Mouse (Mus musculus) limb, embryonic 14.5 days (tissue): ENCODE data around the gene Olfr657. TPM values are rescaled to one million over a fixed set of nuclear protein-coding genes. Genes with fewer than 3 reads are reported as not detected.

Experiments
- ATAC-seq: fragments of 200-750 bp; cut with Nextera tagmentation; 2 replicates; pipeline ENCODE4 v1.8.0; 2017; ENCODE audit warnings: low read depth, moderate number of reproducible peaks, moderate TSS enrichment; ENCODE audit not compliant: low FRiP score
- DNase-seq: peaks from one replicate; pipeline ENCODE4 v3.0.0-alpha.2; 2015; ENCODE audit warnings: low spot score
- H3K27ac ChIP-seq: fragments of 300-500 bp; sonication (generic); replicated peaks from 2 replicates; pipeline ENCODE4 v1.5.1; 2014; ENCODE audit warnings: low read depth, mild to moderate bottlenecking, low read length, moderate library complexity, mixed read lengths
- H3K27me3 ChIP-seq: fragments of 300-500 bp; sonication (generic); 2 replicates; pipeline ENCODE4 v1.6.1; 2014; ENCODE audit warnings: low read length, mixed read lengths; ENCODE audit not compliant: control insufficient read depth, insufficient read depth
- H3K36me3 ChIP-seq: fragments of 300-500 bp; sonication (generic); 2 replicates; pipeline ENCODE4 v1.6.1; 2014; ENCODE audit warnings: mild to moderate bottlenecking, low read length, moderate library complexity, mixed read lengths; ENCODE audit not compliant: control insufficient read depth, insufficient read depth
- H3K4me1 ChIP-seq: fragments of 300-500 bp; sonication (generic); 2 replicates; pipeline ENCODE4 v1.6.1; 2014; ENCODE audit warnings: antibody characterized with exemption, low read length, mixed read lengths; ENCODE audit not compliant: control insufficient read depth, insufficient read depth
- H3K4me2 ChIP-seq: fragments of 300-500 bp; sonication (generic); replicated peaks from 2 replicates; pipeline ENCODE4 v1.6.1; 2014; ENCODE audit warnings: low read depth, mild to moderate bottlenecking, low read length, moderate library complexity; ENCODE audit not compliant: severe bottlenecking
- H3K4me3 ChIP-seq: fragments of 300-500 bp; sonication (generic); replicated peaks from 2 replicates; pipeline ENCODE4 v1.5.1; 2014; ENCODE audit warnings: low read length
- H3K9ac ChIP-seq: fragments of 300-500 bp; sonication (generic); 2 replicates; pipeline ENCODE4 v1.6.1; 2014; ENCODE audit warnings: mild to moderate bottlenecking, low read depth, low read length, moderate library complexity; ENCODE audit not compliant: severe bottlenecking
- H3K9me3 ChIP-seq: fragments of 300-500 bp; sonication (generic); 2 replicates; pipeline ENCODE4 v1.6.1; 2016; ENCODE audit warnings: low read length; ENCODE audit not compliant: control insufficient read depth
- POLR2A ChIP-seq: fragments of 200-500 bp; IDR thresholded peaks from 2 replicates; pipeline ENCODE4 v1.8.0; 2012; ENCODE audit warnings: inconsistent platforms, mild to moderate bottlenecking, moderate library complexity, borderline replicate concordance; ENCODE audit not compliant: insufficient read depth, insufficient read length; ENCODE audit errors: extremely low read depth
- WGBS: fragments of 180-500 bp; shearing (Covaris S2); extraction: QIAGEN DNeasy Blood & Tissue Kit; methylation state at CpG from one replicate; pipeline ENCODE4 v1.1.7; 2014; 5-methylcytosine and 5-hydroxymethylcytosine counted together
- polyA plus RNA-seq, 2 experiments: library from polyadenylated mRNA; depleted of rRNA in 1 of 2; stranded (reverse) in 1 of 2; unstranded in 1 of 2; fragments of >200 nt; fragmentation: Nextera tagmentation in 1 of 2; extraction: Ambion mirVana in 1 of 2; gene quantifications; 2 replicates each; pipeline versions ENCODE4 v1.2.1 to v1.2.3; 2012 to 2014

The Olfr657 gene
- not detected in 2 replicates for polyA plus RNA-seq (2012; rRNA removed)
- polyA plus RNA-seq (2014; fragmentation: Nextera tagmentation; extraction: Ambion mirVana) = not detected in 2 replicates

- DNase-seq = no peak
- H3K27me3 ChIP-seq = no peaks in the 10 kb centered on the region
- H3K9me3 ChIP-seq = no peaks in the 10 kb centered on the region
- H3K4me1 ChIP-seq = no peaks in the 10 kb centered on the region
- no peaks in the 10 kb centered on the region for H3K36me3 ChIP-seq
- no peak within 1 kb of the TSS for H3K9ac ChIP-seq
- no peak within 1 kb of the TSS for H3K4me3 ChIP-seq
- no peak within 1 kb of the TSS for H3K27ac ChIP-seq
- no peak for ATAC-seq
- TF ChIP-seq POLR2A = no peak
- no peak within 1 kb of the TSS for H3K4me2 ChIP-seq
Observed at GRCm38 (mm10) chr7:104624494-104624893, at the start of gene Olfr657. TSS of gene Olfr657 (plus strand) at chr7:104624794.

DNA sequence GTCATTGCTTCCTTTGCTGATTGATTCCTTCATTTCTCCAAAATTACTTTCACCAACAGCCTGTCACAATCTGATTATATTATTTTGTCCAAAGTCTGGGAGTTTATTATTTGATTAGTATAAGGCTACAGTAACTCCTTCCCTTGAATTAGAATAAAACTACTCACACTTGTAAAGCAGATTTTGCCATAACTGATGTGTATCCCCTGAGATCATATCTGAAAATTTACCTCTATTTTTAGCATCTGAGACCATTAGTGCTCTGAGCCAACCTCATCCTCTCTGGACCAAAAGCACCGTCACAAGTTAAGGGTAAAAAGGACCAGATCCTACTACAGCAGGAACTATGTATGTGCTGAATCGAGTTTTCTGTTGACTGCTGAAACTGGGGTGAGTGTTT, 47.6 kb upstream of the Olfr657 start, which contains the start of gene Olfr653:
Gene Olfr653, plus strand, starts transcription at position 301 of the 400 bp plus-strand sequence.
- DNase-seq (no peak), ATAC-seq (no peak)
- 72% methylated on average over 2 of the region's 2 CpGs for WGBS
- Histone ChIP-seq H3K27me3 (no peaks in the 10 kb centered on the region), H3K4me2 (no peak within 1 kb of the TSS), H3K9me3 (no peaks in the 10 kb centered on the region), H3K36me3 (no peaks in the 10 kb centered on the region), H3K9ac (no peak within 1 kb of the TSS), H3K4me3 (no peak within 1 kb of the TSS), H3K27ac (no peak within 1 kb of the TSS), H3K4me1 (no peaks in the 10 kb centered on the region)
- no peak for TF ChIP-seq POLR2A

- no peaks in the 10 kb centered on the region for H3K9me3 ChIP-seq
- no peak for ATAC-seq
- no peak overlapping the region for H3K27ac ChIP-seq
- H3K4me1 ChIP-seq = no peaks in the 10 kb centered on the region
- H3K9ac ChIP-seq = no peak overlapping the region
- no peak for DNase-seq
- 84% methylated on average over 4 of the region's 4 CpGs for WGBS
- H3K4me3 ChIP-seq = no peak overlapping the region
- no peak for TF ChIP-seq POLR2A
- H3K4me2 ChIP-seq = no peak overlapping the region
- no peaks in the 10 kb centered on the region for H3K27me3 ChIP-seq
- H3K36me3 ChIP-seq = no peaks in the 10 kb centered on the region
Observed at GRCm38 (mm10) chr7:104580846-104581245, 43.7 kb upstream of the Olfr657 start.

DNA sequence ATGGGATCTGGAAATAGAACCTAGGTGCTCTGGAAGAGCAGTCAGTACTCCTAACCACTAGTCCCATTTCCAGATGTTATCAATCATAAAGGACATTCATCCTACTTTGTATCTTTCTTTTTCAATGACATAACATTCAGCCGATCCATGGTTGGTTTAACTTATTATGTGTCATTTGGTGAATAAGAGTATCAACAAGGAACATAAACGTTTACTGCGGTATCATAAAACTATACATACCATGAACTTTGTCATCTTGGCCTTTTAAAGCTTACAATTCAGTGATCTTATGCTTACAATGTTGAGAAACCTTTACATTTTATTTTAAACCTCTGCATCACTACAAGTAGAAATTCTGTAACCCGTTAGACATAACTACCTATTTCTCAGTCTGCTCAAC, 43.2 kb upstream of the Olfr657 start:
- Histone ChIP-seq H3K27me3 (no peaks in the 10 kb centered on the region), H3K4me1 (no peaks in the 10 kb centered on the region), H3K4me3 (no peak overlapping the region), H3K9me3 (no peaks in the 10 kb centered on the region), H3K27ac (no peak overlapping the region), H3K4me2 (no peak overlapping the region), H3K9ac (no peak overlapping the region), H3K36me3 (no peaks in the 10 kb centered on the region)
- ATAC-seq (no peak), DNase-seq (no peak)
- WGBS = 78% methylated on average over 4 of the region's 4 CpGs
- no peak for TF ChIP-seq POLR2A

DNA sequence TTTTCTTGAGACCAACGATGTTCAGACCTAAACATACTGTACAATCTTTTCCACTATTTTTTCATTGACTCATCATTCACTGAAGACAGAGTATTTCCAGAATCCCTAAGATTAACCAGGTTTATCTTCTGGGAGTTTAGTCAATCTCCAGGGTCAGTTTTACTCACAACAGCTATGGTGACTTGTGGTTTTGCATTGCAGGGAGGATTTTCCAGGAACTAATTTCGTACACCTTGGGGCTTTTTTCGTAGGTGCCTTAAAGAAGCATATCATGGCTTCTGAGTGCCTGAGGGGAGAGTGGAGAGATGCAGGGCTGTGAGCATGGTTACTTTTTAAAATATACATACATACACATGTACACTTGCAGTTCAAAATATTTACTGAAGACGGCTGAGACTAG, 37.9 kb upstream of the Olfr657 start, which contains the start of gene Olfr654:
Gene Olfr654, plus strand, starts transcription at position 301 of the 400 bp plus-strand sequence.
- H3K4me3 ChIP-seq = no peak within 1 kb of the TSS
- no peak within 1 kb of the TSS for H3K27ac ChIP-seq
- no peak for ATAC-seq
- no peak within 1 kb of the TSS for H3K9ac ChIP-seq
- no peaks in the 10 kb centered on the region for H3K4me1 ChIP-seq
- no peak within 1 kb of the TSS for H3K4me2 ChIP-seq
- no peaks in the 10 kb centered on the region for H3K36me3 ChIP-seq
- no peaks in the 10 kb centered on the region for H3K9me3 ChIP-seq
- WGBS = 82% methylated on average over 4 of the region's 4 CpGs
- no peak for TF ChIP-seq POLR2A
- no peaks in the 10 kb centered on the region for H3K27me3 ChIP-seq
- DNase-seq = no peak

DNA sequence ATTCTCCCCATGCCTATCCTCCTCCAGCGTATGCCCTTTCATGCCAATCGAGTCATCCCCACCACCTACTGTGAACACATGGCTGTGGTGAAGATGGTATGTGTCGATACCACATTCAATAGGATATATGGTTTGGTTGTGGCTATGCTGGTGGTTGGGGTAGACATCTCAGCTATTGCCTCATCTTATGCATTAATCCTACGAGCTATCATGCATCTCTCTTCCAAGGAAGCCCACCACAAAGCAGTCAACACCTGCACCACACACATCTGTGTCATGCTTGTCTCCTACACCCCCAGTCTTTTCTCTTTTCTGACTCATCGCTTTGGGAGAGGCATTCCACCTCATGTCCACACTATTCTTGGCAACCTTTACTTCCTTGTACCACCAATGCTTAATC, 36.3 kb upstream of the Olfr657 start:
- Histone ChIP-seq H3K27ac (no peak overlapping the region), H3K27me3 (no peaks in the 10 kb centered on the region), H3K4me1 (no peaks in the 10 kb centered on the region), H3K9me3 (no peaks in the 10 kb centered on the region), H3K9ac (no peak overlapping the region), H3K4me3 (no peak overlapping the region), H3K36me3 (no peaks in the 10 kb centered on the region), H3K4me2 (no peak overlapping the region)
- 82% methylated on average over 5 of the region's 5 CpGs for WGBS
- ATAC-seq (no peak), DNase-seq (no peak)
- TF ChIP-seq POLR2A = no peak
